Mouse (Mus musculus) left cerebral cortex, postnatal 25 days (tissue): ENCODE measurements around the gene Atxn1l. TPM values are rescaled to one million over a fixed set of nuclear protein-coding genes. Genes with fewer than 3 reads are reported as not detected.
"Not testable (repeated sequence)": the region's sequence is repeated elsewhere in the genome, so short reads cannot be mapped to it uniquely, and the experiment has no call there.

Experiments
- DNase-seq, 2 experiments: peaks; one replicate each; pipeline ENCODE4 v3.0.0; 2022; ENCODE audit warnings: low spot score in 2 of 2, mixed read lengths in 1 of 2
- intact Hi-C: fragments of 180-260 bp; cut with DNase I; formaldehyde crosslinking; loops from one replicate; pipeline ENCODE4 v1.15.1; 2025
- total RNA-seq, 2 experiments: library from RNA; stranded (reverse); gene quantifications; 2 replicates each; pipeline ENCODE4 v1.2.3; 2021

The Atxn1l gene
- total RNA-seq: 10 to 100 TPM; 36.9 to 38.5 TPM

GRCm38 (mm10) chr8:109737237-109738048 lies at the start of gene Atxn1l:
Gene Atxn1l (minus strand): TSS chr8:109737739.
- intact Hi-C loops: no loop called here
- DNase-seq: peak; percentile 85

GRCm38 (mm10) chr8:109780548-109780947 lies 43.0 kb upstream of the Atxn1l start:
- intact Hi-C loops: no loop called here
- DNase-seq: no peak

DNA sequence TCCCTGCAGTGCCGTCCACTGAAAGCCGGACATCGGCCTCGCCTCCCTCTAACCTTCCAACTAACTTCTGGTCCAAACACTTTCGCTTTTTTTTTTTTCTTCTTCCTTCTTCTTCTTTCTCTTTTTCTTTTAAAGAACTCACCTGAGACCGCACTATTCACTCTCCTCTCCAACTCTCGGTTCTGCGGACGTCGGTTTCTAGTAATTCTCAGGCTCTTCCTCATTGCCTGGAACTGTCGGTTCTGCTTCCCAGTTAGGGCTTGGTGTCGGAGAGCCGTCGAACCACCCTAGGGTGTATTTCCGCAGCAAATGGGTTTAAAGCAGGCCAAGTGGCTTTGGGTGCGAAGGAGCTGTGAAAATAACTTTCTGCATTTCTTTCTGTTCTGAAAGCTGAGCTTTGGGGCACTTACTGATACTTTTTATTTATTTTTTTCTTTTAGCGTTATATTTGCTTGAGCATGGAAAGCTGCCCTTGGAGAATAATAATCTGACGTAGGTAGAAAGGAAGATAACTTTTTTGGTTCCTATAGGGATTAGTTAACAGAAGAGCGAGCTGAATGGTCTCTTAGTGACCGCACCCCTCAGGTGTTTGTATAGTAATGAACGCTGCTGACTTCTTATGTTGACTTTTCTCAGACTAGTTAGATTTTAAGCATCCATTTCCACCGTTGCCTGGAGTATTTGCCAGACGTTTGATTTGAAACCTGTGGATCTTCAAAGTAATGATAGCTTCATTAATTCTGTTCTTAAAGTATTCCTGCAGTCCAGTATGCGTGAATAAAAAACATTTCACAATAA lies 42.1 kb upstream of the Atxn1l start:
- intact Hi-C loops: loop anchor here (2.0 to 5.0 kb wide), 2 partner anchors 73 to 212 kb away; partner anchors contain the start of genes Dhx38 and Txnl4b
- DNase-seq: no peak

GRCm38 (mm10) chr8:109778993-109779421 lies 41.5 kb upstream of the Atxn1l start:
- peak; percentile 24 to 42 for DNase-seq
- intact Hi-C loops: loop anchor here (2.0 to 5.0 kb wide), 2 partner anchors 72 to 212 kb away; partner anchors contain the start of genes Dhx38 and Txnl4b

GRCm38 (mm10) chr8:109778280-109778977 lies 40.9 kb upstream of the Atxn1l start, which contains the start of gene Ap1g1:
Gene Ap1g1 (plus strand): TSS chr8:109778554.
- peak; percentile 98 for DNase-seq
- intact Hi-C loops: loop anchor here (2.0 to 5.0 kb wide), 2 partner anchors 72 to 211 kb away; partner anchors contain the start of genes Dhx38 and Txnl4b

GRCm38 (mm10) chr8:109777851-109778250 lies 40.3 kb upstream of the Atxn1l start:
- no peak for DNase-seq
- intact Hi-C loops: loop anchor here (2.0 to 5.0 kb wide), 2 partner anchors 71 to 211 kb away; partner anchors contain the start of genes Dhx38 and Txnl4b

GRCm38 (mm10) chr8:109773154-109773553 lies 35.6 kb upstream of the Atxn1l start:
- intact Hi-C loops: no loop called here
- DNase-seq: no peak

- intact Hi-C loops: no loop called here
Measured at GRCm38 (mm10) chr8:109766081-109766480, 28.5 kb upstream of the Atxn1l start.

GRCm38 (mm10) chr8:109764031-109764430 lies 26.5 kb upstream of the Atxn1l start:
- DNase-seq: no peak
- intact Hi-C loops: no loop called here

More at GRCm38 (mm10) chr8:109766081-109766480, 28.5 kb upstream of the Atxn1l start:
- no peak for DNase-seq

DNA sequence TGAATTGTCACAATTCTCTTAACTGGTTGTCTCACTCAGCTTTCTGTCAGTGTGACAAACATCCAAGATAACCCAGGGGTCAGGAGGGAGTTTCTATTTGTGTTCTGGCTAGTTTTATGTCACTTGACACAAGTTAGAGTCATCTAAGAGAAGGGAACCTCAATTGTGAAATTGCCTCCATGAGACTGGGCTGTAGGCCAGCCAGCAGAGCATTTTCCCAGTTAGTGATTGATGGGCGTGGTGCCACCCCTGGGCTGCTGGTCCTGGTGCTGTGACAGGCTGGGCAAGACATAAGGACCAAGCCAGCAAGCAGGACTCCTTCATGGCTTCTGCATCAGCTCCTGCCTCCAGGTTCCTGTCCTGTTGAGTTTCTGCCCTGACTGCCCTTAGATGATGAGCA lies 22.7 kb upstream of the Atxn1l start:
- DNase-seq: no peak
- intact Hi-C loops: no loop called here

GRCm38 (mm10) chr8:109759426-109759825 lies 21.9 kb upstream of the Atxn1l start:
- intact Hi-C loops: no loop called here
- no peak for DNase-seq

DNA sequence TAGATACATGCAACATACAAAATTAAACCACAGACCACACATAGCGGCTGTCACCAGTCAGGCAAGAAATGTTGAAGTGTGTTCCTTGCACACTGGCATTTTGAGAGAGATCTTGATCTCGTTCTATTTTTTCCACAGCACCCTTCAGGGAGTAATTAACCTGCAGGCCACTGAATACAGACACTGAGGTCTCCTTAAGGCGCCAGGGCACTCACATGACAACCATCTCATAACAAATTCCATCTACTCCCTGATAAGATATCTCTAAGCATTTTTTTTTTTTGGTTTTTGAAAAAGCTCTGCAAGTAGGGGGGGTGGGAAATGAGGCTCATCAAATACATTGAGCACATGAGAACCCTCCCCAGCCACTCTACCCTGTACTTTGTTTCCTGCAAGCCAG lies 19.3 kb upstream of the Atxn1l start:
- no peak for DNase-seq

GRCm38 (mm10) chr8:109755554-109755953 lies 18.0 kb upstream of the Atxn1l start:
- intact Hi-C loops: not testable (repeated sequence)

More for the DNA sequence above, 19.3 kb upstream of the Atxn1l start:
- intact Hi-C loops: no loop called here

DNA sequence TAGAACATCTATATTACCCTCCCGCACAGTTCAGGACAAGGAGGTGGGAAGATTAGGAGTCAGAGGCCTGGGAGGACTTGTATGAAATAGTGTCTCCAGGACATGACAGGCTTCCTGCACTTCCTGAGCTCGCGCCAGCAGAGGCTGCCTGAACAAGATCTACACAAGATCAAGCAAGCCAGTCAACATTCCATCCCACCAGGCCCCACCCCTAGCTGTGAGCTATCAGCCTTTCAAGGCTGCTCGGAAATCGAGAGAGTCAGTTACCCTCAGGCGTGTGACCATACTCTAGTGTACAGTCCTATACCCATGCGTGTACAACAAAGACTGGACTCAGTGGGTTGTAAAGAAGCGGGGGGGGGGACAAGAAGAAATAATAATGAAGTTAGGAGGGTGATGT lies 17.2 kb upstream of the Atxn1l start:
- intact Hi-C loops: no loop called here
- no peak for DNase-seq

More at GRCm38 (mm10) chr8:109755554-109755953, 18.0 kb upstream of the Atxn1l start:
- not testable (repeated sequence) for DNase-seq

DNA sequence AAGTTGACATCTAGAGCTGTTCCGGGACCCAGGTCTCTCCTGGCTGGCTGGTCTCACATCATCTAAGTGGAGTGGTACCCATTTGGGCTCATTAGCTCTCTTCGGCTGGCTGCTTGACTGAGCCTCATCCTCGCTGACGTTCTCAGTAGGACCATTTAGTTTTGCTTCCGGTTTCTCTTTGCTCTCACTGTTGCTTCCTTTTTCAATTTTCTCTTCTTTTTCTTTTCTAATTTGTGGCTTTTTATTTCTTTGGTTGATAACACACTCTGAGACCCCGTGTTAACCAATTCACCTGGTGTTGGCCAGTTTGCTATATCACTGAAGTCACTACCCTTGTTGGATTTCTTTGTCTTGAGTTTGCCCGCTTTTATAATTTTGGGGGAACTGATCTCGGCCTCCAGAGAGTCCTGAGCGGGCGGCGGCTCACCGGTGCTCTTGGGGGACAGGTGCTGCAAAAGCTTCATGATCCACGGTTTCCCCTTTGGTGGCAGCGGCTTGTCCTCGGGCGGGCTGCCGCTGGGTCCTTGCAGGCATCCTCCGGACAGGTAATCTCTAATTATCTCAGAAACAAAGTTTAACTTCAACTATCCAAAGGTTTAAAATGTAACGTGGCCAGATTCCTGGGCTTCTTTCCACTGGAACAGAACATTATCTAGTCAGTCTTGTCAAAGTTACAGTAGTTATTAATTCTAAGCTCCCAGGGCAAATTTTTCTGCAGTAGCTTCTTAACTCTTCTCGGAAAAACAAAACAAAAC lies 14.4 kb upstream of the Atxn1l start:
- intact Hi-C loops: no loop called here
- no peak for DNase-seq

DNA sequence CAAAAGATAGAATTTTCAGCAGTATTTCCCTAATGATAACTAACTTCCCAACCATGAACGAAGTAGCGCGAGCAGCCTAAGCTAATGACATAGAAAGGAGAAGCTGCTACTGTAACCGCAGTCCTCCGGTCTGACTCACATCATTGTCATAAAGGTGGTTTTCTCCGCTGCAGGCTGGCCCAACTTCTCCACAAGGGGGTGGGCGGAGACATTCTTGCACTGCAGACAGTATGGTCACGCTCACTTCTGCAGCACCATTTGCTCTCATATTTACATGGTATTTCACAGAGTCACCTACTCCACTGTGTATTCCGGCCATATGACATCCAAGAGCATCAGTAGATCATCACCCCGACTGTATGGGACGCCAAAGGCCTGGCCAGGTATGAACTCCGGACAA lies 13.2 kb upstream of the Atxn1l start:
- intact Hi-C loops: no loop called here
- peak in 1 of 2 experiments; percentile 53 for DNase-seq

DNA sequence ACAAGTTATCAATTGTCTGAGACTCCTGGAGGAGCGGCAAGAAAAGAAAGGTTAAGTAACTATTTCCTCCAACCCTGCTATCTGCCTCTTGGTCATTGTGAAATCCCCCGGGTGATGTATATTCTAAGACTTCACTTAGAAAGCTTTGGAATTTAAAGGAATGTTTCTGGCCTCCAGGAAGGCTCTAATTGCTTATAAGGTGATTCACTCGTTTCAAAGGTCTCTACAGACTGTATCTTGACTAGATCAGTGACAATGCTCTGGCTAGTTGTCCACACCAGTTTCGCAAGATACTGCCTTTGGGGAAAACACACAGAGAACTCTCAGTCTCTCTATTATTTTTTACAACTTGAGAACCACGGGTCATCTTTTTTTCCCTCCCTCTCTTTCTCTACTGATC lies 12.7 kb upstream of the Atxn1l start:
- intact Hi-C loops: no loop called here

DNA sequence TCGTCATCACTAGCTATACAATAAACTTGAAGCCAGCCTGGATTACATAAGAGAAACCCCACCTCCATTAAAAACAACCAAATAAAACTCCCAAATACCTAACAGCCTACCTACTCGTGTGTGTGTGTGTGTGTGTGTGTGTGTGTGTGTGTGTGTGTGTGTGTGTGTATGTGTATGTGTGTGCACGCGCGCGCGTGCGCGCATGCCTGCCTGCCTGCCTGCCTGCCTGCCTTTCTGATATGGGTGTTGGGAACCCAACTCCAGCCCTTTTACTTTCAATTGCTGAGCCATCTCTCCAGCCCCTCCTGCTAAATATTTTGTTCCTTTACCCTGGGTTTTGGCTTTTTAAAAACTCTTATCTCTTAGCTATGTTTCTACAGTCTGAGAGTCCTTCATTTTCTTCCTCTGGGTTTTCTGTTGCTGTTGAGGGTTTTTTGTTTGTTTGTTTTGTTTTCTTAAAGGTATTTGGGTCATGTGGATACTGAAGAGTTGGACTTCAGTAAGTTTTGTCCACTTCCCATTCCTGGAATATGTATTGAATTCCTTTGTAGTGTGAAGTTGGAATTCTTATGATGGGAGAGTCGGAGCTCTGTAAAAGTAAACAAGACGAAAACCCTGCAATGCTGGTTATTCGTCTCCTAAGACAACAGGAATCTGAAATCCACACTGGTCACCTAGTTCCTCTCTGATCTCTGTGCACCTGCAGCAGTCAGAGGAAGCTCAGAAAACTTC lies 10.1 kb upstream of the Atxn1l start:
- no peak for DNase-seq
- intact Hi-C loops: no loop called here

More for the DNA sequence above, 12.7 kb upstream of the Atxn1l start:
- DNase-seq: no peak
